Mouse (Mus musculus) left cerebral cortex, adult 2 months (tissue): ENCODE results near the gene Nfatc2ip. TPM values are rescaled to one million over a fixed set of nuclear protein-coding genes. Genes with fewer than 3 reads are reported as not detected.

ENCODE experiments used
- DNase-seq, 2 experiments: peaks; one replicate each; pipeline ENCODE4 v3.0.0; 2021 to 2022; ENCODE audit warnings: low spot score in 2 of 2, mixed read lengths in 1 of 2; ENCODE audit errors: extremely low spot score in 1 of 2
- H3K27ac ChIP-seq: fragments of 200-600 bp; 2 replicates; pipeline ENCODE4 v1.8.1; 2022
- H3K4me3 ChIP-seq: fragments of 200-600 bp; 2 replicates; pipeline ENCODE4 v1.8.1; 2022
- CTCF ChIP-seq: fragments of 200-600 bp; IDR thresholded peaks from 2 replicates; pipeline ENCODE4 v1.8.1; 2022; ENCODE audit warnings: antibody characterized with exemption, mild to moderate bottlenecking, moderate library complexity
- intact Hi-C: fragments of 180-260 bp; cut with DNase I; formaldehyde crosslinking; loops from one replicate; pipeline ENCODE4 v1.15.1; 2025
- microRNA-seq, 2 experiments: library from miRNA; unstranded; fragments of <30 nt; microRNA quantifications; one replicate each; pipeline ENCODE4 v1.2.0; 2021
- total RNA-seq, 2 experiments: library from RNA; stranded (reverse); gene quantifications; 2 replicates each; pipeline ENCODE4 v1.2.3; 2021

Nfatc2ip gene
- total RNA-seq, 2 experiments from 2014 or later, result 6.2 to 6.8 TPM

- H3K4me3 ChIP-seq, result no peak overlapping the region
- intact Hi-C loops, result no loop called here
- H3K27ac ChIP-seq, result no peak overlapping the region
- no peak for TF ChIP-seq CTCF
- no peak for DNase-seq
These were observed 43.1 kb downstream of the Nfatc2ip start for GRCm38 (mm10) chr7:126353251-126353993.

GRCm38 (mm10) chr7:126351419-126351951, 45.1 kb downstream of the Nfatc2ip start:
- no peak overlapping the region for H3K27ac ChIP-seq
- DNase-seq, result no peak
- no peak overlapping the region for H3K4me3 ChIP-seq
- no peak for TF ChIP-seq CTCF
- intact Hi-C loops, result no loop called here

DNA sequence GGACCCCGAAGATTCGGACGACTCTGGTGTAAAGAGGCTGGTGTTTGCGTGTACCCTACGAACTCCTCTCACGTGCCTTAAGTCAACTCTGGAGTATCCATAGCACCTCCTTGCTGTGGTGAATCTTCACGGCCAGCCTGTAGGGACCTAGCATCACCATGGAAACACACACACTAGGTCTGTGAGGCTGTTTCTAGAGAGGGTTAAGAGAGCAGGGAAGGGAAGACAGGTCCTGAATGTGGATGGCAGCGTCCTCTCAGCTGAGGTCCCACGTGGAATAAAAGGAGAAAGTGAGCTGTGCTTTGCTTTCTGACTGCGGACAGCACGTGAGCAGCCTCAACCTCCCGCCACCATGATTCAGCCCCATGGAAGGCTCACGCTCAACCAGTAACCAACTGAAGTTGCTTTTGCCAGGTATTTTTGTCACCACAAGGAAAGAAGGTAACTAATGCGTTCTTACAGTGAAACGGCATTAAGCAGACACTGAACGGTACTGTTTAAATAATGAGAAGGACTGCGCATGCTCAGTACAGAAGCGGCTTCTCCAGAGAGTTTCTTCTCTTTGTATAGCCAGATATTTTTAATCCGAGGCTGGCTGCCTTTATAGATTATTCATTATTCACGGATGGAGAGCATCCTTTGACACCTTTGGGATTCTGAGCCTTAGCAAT, 45.7 kb downstream of the Nfatc2ip start:
- Histone ChIP-seq H3K27ac (no peak overlapping the region), H3K4me3 (no peak overlapping the region)
- intact Hi-C loops, result no loop called here
- DNase-seq, result no peak
- no peak for TF ChIP-seq CTCF

DNA sequence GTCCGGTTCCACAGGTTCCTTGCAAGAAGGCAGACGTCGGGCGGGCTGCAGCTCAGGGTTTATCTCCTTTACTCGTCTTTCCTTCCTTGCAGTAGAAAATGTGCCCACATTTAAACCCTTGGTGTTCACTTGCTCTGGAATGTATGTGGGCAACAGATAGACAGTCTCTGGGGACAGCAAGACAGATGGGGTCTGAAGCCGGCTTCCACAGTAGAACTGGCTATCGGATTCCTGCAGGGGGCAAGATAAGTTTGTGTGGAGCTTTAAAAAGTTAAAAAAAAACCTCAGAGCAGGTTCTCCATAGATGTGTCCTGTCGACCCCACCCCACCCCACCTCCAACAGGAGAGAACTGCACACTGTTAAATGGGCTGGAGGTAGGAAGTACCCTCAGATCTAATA, 48.2 kb downstream of the Nfatc2ip start:
- no peak for TF ChIP-seq CTCF

DNA sequence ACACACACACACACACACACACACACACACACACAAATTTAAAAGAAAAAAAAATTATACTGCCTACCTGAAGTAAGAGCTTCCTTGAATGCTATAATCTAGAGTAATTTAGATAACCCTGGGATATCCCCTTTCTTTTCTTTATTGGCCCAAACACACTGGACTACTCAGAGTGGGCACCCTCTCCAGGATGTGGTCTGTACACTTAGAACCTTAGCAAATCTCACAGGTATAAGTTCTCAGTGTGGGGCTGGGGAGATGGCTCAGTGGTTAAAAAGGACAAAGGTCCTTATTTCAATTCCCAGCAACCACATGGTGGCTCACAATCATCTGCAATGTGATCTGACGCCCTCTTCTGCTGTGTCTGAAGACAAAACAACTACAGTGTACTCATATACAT, 49.4 kb downstream of the Nfatc2ip start:
- Histone ChIP-seq H3K27ac (no peak overlapping the region), H3K4me3 (no peak overlapping the region)
- no peak for TF ChIP-seq CTCF
- DNase-seq, result no peak
- intact Hi-C loops, result no loop called here

More for the DNA sequence above, 48.2 kb downstream of the Nfatc2ip start:
- intact Hi-C loops, result no loop called here
- Histone ChIP-seq H3K27ac (no peak overlapping the region), H3K4me3 (no peak overlapping the region)
- DNase-seq, result no peak

GRCm38 (mm10) chr7:126345969-126346368, 50.6 kb downstream of the Nfatc2ip start:
- no peak for DNase-seq
- Histone ChIP-seq H3K27ac (no peak overlapping the region), H3K4me3 (no peak overlapping the region)
- TF ChIP-seq CTCF, result no peak
- intact Hi-C loops, result no loop called here

GRCm38 (mm10) chr7:126345557-126345956, 51.0 kb downstream of the Nfatc2ip start:
- no peak overlapping the region for H3K4me3 ChIP-seq
- intact Hi-C loops, result no loop called here

GRCm38 (mm10) chr7:126340896-126341295, 55.6 kb downstream of the Nfatc2ip start:
- no peak overlapping the region for H3K27ac ChIP-seq
- TF ChIP-seq CTCF, result no peak
- no peak for DNase-seq
- intact Hi-C loops, result no loop called here
- H3K4me3 ChIP-seq, result no peak overlapping the region

More at GRCm38 (mm10) chr7:126345557-126345956, 51.0 kb downstream of the Nfatc2ip start:
- H3K27ac ChIP-seq, result no peak overlapping the region
- DNase-seq, result no peak
- no peak for TF ChIP-seq CTCF

DNA sequence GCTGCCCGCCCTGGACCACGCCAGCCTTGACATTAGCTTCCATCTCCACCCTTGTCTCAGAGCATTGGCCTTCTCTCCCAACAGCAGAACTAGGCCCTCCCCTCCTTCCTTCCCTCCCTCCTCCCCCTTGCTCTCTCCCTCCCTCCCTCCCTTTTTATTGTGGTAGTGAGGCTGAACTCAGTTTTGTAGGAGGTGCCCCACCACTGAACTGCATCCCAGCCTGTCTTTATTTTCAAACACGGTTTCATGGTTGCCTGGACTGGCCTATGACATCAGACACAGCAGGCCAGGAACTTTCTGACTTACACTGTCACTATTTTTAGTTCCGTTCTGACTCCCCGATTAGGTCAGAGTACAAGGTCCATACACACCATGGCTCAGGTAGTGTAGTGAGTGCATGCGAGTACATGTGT, 56.3 kb downstream of the Nfatc2ip start:
- Histone ChIP-seq H3K4me3 (no peak overlapping the region), H3K27ac (no peak overlapping the region)
- no peak for TF ChIP-seq CTCF
- no peak for DNase-seq
- intact Hi-C loops, result no loop called here

- intact Hi-C loops, result no loop called here
- no peak overlapping the region for H3K4me3 ChIP-seq
- DNase-seq, result no peak
These were observed 57.0 kb downstream of the Nfatc2ip start for GRCm38 (mm10) chr7:126339521-126339971.

DNA sequence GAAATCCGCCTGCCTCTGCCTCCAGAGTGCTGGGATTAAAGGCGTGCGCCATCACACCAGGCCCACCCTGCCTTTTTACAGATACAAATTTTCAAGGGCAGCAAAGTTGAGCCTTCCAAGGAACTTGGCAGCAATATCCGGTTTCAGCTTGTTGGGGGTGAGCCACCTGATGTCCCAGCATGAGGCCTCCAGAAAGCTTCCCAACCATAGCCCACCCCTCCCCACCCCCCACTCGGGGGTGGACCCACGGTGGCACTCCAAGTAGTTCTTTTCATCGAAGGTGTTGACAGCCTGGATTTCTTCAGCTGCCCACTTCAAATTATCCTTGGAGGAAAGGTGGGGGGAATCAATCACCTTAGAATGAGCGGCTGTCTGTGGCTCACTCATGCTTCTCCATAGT, 57.6 kb downstream of the Nfatc2ip start:
- Histone ChIP-seq H3K27ac (no peak overlapping the region), H3K4me3 (no peak overlapping the region)
- TF ChIP-seq CTCF, result no peak
- intact Hi-C loops, result no loop called here
- no peak for DNase-seq

More at GRCm38 (mm10) chr7:126339521-126339971, 57.0 kb downstream of the Nfatc2ip start:
- no peak for TF ChIP-seq CTCF
- H3K27ac ChIP-seq, result no peak overlapping the region

DNA sequence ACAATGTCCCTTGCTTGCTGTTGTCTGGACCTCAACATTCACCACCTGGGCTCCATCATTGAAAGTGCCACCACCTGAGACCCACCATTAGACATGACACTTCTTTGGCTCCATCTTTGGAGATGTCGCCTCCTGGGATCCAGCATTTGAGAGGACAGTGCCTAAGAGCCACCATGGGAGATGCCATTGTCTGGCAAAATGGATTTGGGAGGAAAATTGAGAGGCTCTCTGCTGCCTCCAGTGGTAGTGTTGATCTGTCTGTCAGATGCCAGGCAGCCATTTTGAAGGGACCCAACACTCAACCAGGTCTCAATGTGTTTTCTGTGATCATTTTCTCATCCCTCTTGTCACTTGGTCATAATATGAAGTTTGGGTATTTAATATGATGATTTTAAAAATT, 61.0 kb downstream of the Nfatc2ip start:
- intact Hi-C loops, result no loop called here
- H3K4me3 ChIP-seq, result no peak overlapping the region
- TF ChIP-seq CTCF, result peak; percentile 25
- no peak overlapping the region for H3K27ac ChIP-seq
- no peak for DNase-seq

Small RNA genes lying within 50 kb of the gene (microRNA-seq; reads per million reads assigned to microRNA genes)
- 0 reads per million in 2 experiments for gene Mir7058

Other genes with a start within 250 kb of the Nfatc2ip start
- 100 to 1,000 TPM in 1 of 2 experiments, 10 to 100 TPM in 1; 92.7 to 102 TPM for gene Xpo6, start 196.2 kb downstream of the Nfatc2ip start, total RNA-seq
- gene Sbk1, start 124.1 kb downstream of the Nfatc2ip start, total RNA-seq, result 10 to 100 TPM; 65.3 to 85.8 TPM
- gene Lat, start 27.2 kb downstream of the Nfatc2ip start, total RNA-seq, result 1 to 10 TPM in 1 of 2 experiments, under 1 TPM in 1; 0.93 to 1.2 TPM
- 10 to 100 TPM; 85.0 to 95.6 TPM for gene Spns1, start 19.3 kb downstream of the Nfatc2ip start, total RNA-seq
- gene Cd19, start 18.2 kb upstream of the Nfatc2ip start, total RNA-seq, result not detected
- 10 to 100 TPM; 14.7 to 14.8 TPM for gene Rabep2, start 32.0 kb upstream of the Nfatc2ip start, total RNA-seq
- under 1 TPM; 0.14 to 0.35 TPM for gene Atp2a1, start 66.4 kb upstream of the Nfatc2ip start, total RNA-seq
- gene Sh2b1, start 78.7 kb upstream of the Nfatc2ip start, total RNA-seq, result 10 to 100 TPM; 76.5 to 78.3 TPM
- 10 to 100 TPM; 78.0 to 93.5 TPM for gene Tufm, start 90.6 kb upstream of the Nfatc2ip start, total RNA-seq
- 100 to 1,000 TPM; 131 to 139 TPM for gene Atxn2l, start 106.7 kb upstream of the Nfatc2ip start, total RNA-seq
- 100 to 1,000 TPM; 173 to 179 TPM for gene Eif3c, start 169.7 kb upstream of the Nfatc2ip start, total RNA-seq
- 1 to 10 TPM in 1 of 2 experiments, under 1 TPM in 1; 0.45 to 1.2 TPM for gene Apobr, start 188.2 kb upstream of the Nfatc2ip start, total RNA-seq
- gene Cln3, start 189.1 kb upstream of the Nfatc2ip start, total RNA-seq, result 10 to 100 TPM; 24.4 to 30.8 TPM
- gene Il27, start 198.2 kb upstream of the Nfatc2ip start, total RNA-seq, result not detected
- 10 to 100 TPM; 17.6 to 21.0 TPM for gene Nupr1, start 234.1 kb upstream of the Nfatc2ip start, total RNA-seq